Mouse (Mus musculus): ENCODE results near the gene Zbtb2. TPM values are rescaled to one million over a fixed set of nuclear protein-coding genes. Genes with fewer than 3 reads are reported as not detected.

The Zbtb2 gene
- polyA plus RNA-seq, 2 experiments, result 3.0 to 3.1 TPM

DNA sequence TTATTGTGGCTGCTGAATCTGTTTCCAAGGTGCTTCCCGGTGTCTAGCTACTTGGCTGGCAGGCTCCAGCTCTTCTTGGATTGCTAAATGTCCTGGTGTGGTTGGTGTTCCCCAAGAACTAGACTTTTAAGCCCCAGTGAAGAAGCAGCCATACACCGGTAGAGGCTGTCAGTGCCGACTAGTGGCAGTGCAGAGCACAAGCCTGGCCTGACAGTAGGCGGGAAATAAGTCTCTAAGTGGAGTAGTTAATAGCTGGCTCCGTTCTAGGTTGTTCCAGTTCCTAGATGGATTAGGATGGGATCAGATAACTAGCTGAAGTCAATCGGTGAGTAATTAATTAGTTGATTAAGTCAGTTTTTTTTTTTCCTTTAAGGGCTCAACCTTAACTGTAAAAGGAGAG is 3.9 kb upstream of the Zbtb2 start:
- Histone ChIP-seq H3K36me3 (replicated peaks; ENCODE audit: control insufficient read depth, insufficient read depth, low read depth) (no peaks in the 10 kb centered on the region; the same call in 1 of the 2 replicates), H3K9ac (replicated peaks) (no peak overlapping the region), H3K27ac (no peak overlapping the region), H3K4me2 (ENCODE audit: low read depth) (no peak overlapping the region), H3K9me3 (ENCODE audit: control insufficient read depth, low read length) (no peaks in the 10 kb centered on the region), H3K4me1 (replicated peaks; ENCODE audit: control insufficient read depth in 2 of 2, insufficient read depth in 2 of 2, low read length in 1 of 2) (peaks cover 14 to 27% of the 10 kb centered on the region in 2 experiments), H3K4me3 (ENCODE audit: insufficient read depth in 1 of 2, low read depth in 2 of 2, low read length in 2 of 2) (no peak overlapping the region), H3K27me3 (ENCODE audit: control insufficient read depth, insufficient read depth, low read length) (no peaks in the 10 kb centered on the region)
- 51% methylated on average over 6 of the region's 6 CpGs for WGBS (ENCODE audit: insufficient replicate concordance)
- no peak for DNase-seq (ENCODE audit: low read depth in 3 of 3, low spot score in 3 of 3)
- TF ChIP-seq EP300 (IDR thresholded peaks at IDR 0.05; ENCODE audit: low read depth), result no peak
- TF ChIP-seq CTCF (IDR thresholded peaks at IDR 0.05; ENCODE audit: low read depth), result peak; percentile 69
- no peak for ATAC-seq (ENCODE audit: insufficient read depth)

DNA sequence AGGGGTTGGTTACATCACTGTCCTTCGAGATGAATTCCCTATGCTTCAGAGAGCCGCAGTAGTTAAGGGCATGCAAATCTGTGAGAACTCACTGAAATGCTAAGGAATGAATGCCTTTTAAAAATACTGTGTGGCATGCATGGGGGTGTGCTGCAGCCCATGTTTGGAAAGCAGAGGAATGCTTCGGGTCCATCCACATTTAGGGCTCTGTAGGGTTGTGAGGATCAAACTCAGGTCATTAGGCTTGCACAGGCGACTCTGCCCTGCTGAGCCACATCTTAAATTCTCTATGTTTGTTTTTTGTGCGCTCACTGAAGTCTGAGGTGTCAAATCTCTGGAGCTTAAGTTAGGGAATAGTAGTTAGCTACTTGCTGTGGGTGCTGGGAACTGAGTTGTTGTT is 3.2 kb upstream of the Zbtb2 start:
- Histone ChIP-seq H3K27ac (no peak overlapping the region), H3K4me2 (ENCODE audit: low read depth) (no peak overlapping the region), H3K4me3 (ENCODE audit: insufficient read depth in 1 of 2, low read depth in 2 of 2, low read length in 2 of 2) (no peak overlapping the region), H3K4me1 (replicated peaks; ENCODE audit: control insufficient read depth in 2 of 2, insufficient read depth in 2 of 2, low read length in 1 of 2) (peaks cover 14 to 27% of the 10 kb centered on the region in 2 experiments), H3K9ac (replicated peaks) (no peak overlapping the region), H3K9me3 (ENCODE audit: control insufficient read depth, low read length) (no peaks in the 10 kb centered on the region), H3K36me3 (replicated peaks; ENCODE audit: control insufficient read depth, insufficient read depth, low read depth) (no peaks in the 10 kb centered on the region; the same call in 1 of the 2 replicates), H3K27me3 (ENCODE audit: control insufficient read depth, insufficient read depth, low read length) (no peaks in the 10 kb centered on the region)
- ATAC-seq (ENCODE audit: insufficient read depth), result no peak
- 69% methylated on average over 5 of the region's 5 CpGs for WGBS (ENCODE audit: insufficient replicate concordance)
- no peak for TF ChIP-seq CTCF (IDR thresholded peaks at IDR 0.05; ENCODE audit: low read depth)
- no peak for TF ChIP-seq EP300 (IDR thresholded peaks at IDR 0.05; ENCODE audit: low read depth)
- no peak for DNase-seq (ENCODE audit: low read depth in 3 of 3, low spot score in 3 of 3)

- H3K27me3 ChIP-seq (ENCODE audit: control insufficient read depth, insufficient read depth, low read length), result no peaks in the 10 kb centered on the region
- peaks cover 14 to 30% of the 10 kb centered on the region in 2 experiments for H3K4me1 ChIP-seq (replicated peaks; ENCODE audit: control insufficient read depth in 2 of 2, insufficient read depth in 2 of 2, low read length in 1 of 2)
- no peak overlapping the region for H3K9ac ChIP-seq (replicated peaks)
- 59% methylated on average over 2 of the region's 2 CpGs for WGBS (ENCODE audit: insufficient replicate concordance)
- ATAC-seq (ENCODE audit: insufficient read depth) (no peak), DNase-seq (ENCODE audit: low read depth in 3 of 3, low spot score in 3 of 3) (no peak)
- H3K27ac ChIP-seq, result no peak overlapping the region
- H3K4me2 ChIP-seq (ENCODE audit: low read depth), result no peak overlapping the region
- H3K36me3 ChIP-seq (replicated peaks; ENCODE audit: control insufficient read depth, insufficient read depth, low read depth), result no peaks in the 10 kb centered on the region; the same call in 1 of the 2 replicates
- no peak for TF ChIP-seq CTCF (IDR thresholded peaks at IDR 0.05; ENCODE audit: low read depth)
- TF ChIP-seq EP300 (IDR thresholded peaks at IDR 0.05; ENCODE audit: low read depth), result no peak
- H3K4me3 ChIP-seq (ENCODE audit: insufficient read depth in 1 of 2, low read depth in 2 of 2, low read length in 2 of 2), result no peak overlapping the region
- no peaks in the 10 kb centered on the region for H3K9me3 ChIP-seq (ENCODE audit: control insufficient read depth, low read length)
Observed at GRCm38 (mm10) chr10:4390550-4390949, 2.6 kb upstream of the Zbtb2 start.

- H3K27me3 ChIP-seq (ENCODE audit: control insufficient read depth, insufficient read depth, low read length), result no peaks in the 10 kb centered on the region
- H3K36me3 ChIP-seq (replicated peaks; ENCODE audit: control insufficient read depth, insufficient read depth, low read depth), result no peaks in the 10 kb centered on the region
- no peak for DNase-seq (ENCODE audit: low read depth in 3 of 3, low spot score in 3 of 3)
- peak overlapping the region; percentile 86 for H3K4me2 ChIP-seq (ENCODE audit: low read depth)
- peak overlapping the region in 1 of 2 experiments; percentile 96; a peak in 2 of 4 replicates for H3K4me3 ChIP-seq (ENCODE audit: insufficient read depth in 1 of 2, low read depth in 2 of 2, low read length in 2 of 2)
- H3K27ac ChIP-seq, result no peak overlapping the region
- ATAC-seq (ENCODE audit: insufficient read depth), result no peak
- no peaks in the 10 kb centered on the region for H3K9me3 ChIP-seq (ENCODE audit: control insufficient read depth, low read length)
- WGBS (ENCODE audit: insufficient replicate concordance), result 64% methylated on average over 5 of the region's 5 CpGs
- H3K9ac ChIP-seq (replicated peaks), result peak overlapping the region; percentile 14; the same call in 1 of the 2 replicates
- no peak for TF ChIP-seq CTCF (IDR thresholded peaks at IDR 0.05; ENCODE audit: low read depth)
- TF ChIP-seq EP300 (IDR thresholded peaks at IDR 0.05; ENCODE audit: low read depth), result no peak
- peaks cover 21 to 36% of the 10 kb centered on the region in 2 experiments for H3K4me1 ChIP-seq (replicated peaks; ENCODE audit: control insufficient read depth in 2 of 2, insufficient read depth in 2 of 2, low read length in 1 of 2)
Observed at GRCm38 (mm10) chr10:4389461-4390112, 1.7 kb upstream of the Zbtb2 start.

- DNase-seq (ENCODE audit: low read depth in 3 of 3, low spot score in 3 of 3), result no peak
- Histone ChIP-seq H3K4me3 (ENCODE audit: insufficient read depth in 1 of 2, low read depth in 2 of 2, low read length in 2 of 2) (peak overlapping the region; percentile 89 to 96), H3K4me1 (replicated peaks; ENCODE audit: control insufficient read depth in 2 of 2, insufficient read depth in 2 of 2, low read length in 1 of 2) (peaks cover 21 to 36% of the 10 kb centered on the region in 2 experiments), H3K4me2 (ENCODE audit: low read depth) (peak overlapping the region; percentile 86), H3K27ac (no peak overlapping the region), H3K9me3 (ENCODE audit: control insufficient read depth, low read length) (no peaks in the 10 kb centered on the region), H3K9ac (replicated peaks) (peak overlapping the region; percentile 88), H3K27me3 (ENCODE audit: control insufficient read depth, insufficient read depth, low read length) (no peaks in the 10 kb centered on the region), H3K36me3 (replicated peaks; ENCODE audit: control insufficient read depth, insufficient read depth, low read depth) (no peaks in the 10 kb centered on the region)
- ATAC-seq (ENCODE audit: insufficient read depth), result no peak
- 19% methylated on average over 10 of the region's 10 CpGs for WGBS (ENCODE audit: insufficient replicate concordance)
- TF ChIP-seq CTCF (IDR thresholded peaks at IDR 0.05; ENCODE audit: low read depth), result no peak
- TF ChIP-seq EP300 (IDR thresholded peaks at IDR 0.05; ENCODE audit: low read depth), result no peak
Observed at GRCm38 (mm10) chr10:4389036-4389435, 1.1 kb upstream of the Zbtb2 start.
